Mouse (Mus musculus): ENCODE data around the gene Olfr157. TPM values are rescaled to one million over a fixed set of nuclear protein-coding genes. Genes with fewer than 3 reads are reported as not detected.

The Olfr157 gene
- polyA plus RNA-seq, 1 experiment, result not detected

GRCm38 (mm10) chr4:43869821-43870220 is 29.8 kb upstream of the Olfr157 start:
- WGBS, result 88% methylated on average over 10 of the region's 10 CpGs
- no peak for TF ChIP-seq POLR2A (IDR thresholded peaks at IDR 0.05; ENCODE audit: borderline replicate concordance, insufficient read depth, low read length)
- TF ChIP-seq CTCF (IDR thresholded peaks at IDR 0.05; ENCODE audit: borderline replicate concordance, insufficient read depth, low read depth, low read length), result no peak
- no peak for DNase-seq
- Histone ChIP-seq H3K4me1 (ENCODE audit: control insufficient read depth, insufficient read depth, low read length) (no peaks in the 10 kb centered on the region), H3K27me3 (ENCODE audit: control insufficient read depth, insufficient read depth, low read length) (no peaks in the 10 kb centered on the region), H3K4me3 (replicated peaks; ENCODE audit: insufficient read depth, low read depth, low read length) (no peak overlapping the region), H3K27ac (ENCODE audit: insufficient read depth, low read length) (no peak overlapping the region)

DNA sequence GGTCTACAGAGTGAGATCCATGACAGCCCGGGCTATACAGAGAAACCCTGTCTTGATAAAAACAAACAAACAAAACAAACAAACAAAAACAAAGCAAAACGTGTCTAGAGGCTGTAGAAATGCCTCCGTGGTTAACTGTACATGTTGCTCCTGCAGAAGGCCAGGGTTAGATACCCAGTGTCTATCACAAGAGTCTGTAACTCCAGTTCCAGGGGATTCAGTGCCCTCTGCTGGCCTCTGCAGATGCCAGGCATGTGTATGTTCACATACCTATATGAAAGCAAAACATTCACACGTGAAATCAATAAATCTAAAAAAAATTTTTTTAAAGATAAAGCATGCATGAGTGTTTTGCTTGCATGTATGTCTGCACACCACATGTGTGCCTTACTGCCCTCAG is 23.3 kb upstream of the Olfr157 start:
- TF ChIP-seq POLR2A (IDR thresholded peaks at IDR 0.05; ENCODE audit: borderline replicate concordance, insufficient read depth, low read length), result no peak
- TF ChIP-seq CTCF (IDR thresholded peaks at IDR 0.05; ENCODE audit: borderline replicate concordance, insufficient read depth, low read depth, low read length), result no peak
- Histone ChIP-seq H3K4me3 (replicated peaks; ENCODE audit: insufficient read depth, low read depth, low read length) (no peak overlapping the region), H3K27me3 (ENCODE audit: control insufficient read depth, insufficient read depth, low read length) (no peaks in the 10 kb centered on the region)

GRCm38 (mm10) chr4:43860744-43861519 is 20.9 kb upstream of the Olfr157 start:
- DNase-seq, result peak; percentile 56 to 68
- no peaks in the 10 kb centered on the region for H3K27me3 ChIP-seq (ENCODE audit: control insufficient read depth, insufficient read depth, low read length)
- H3K4me3 ChIP-seq (replicated peaks; ENCODE audit: insufficient read depth, low read depth, low read length), result no peak overlapping the region
- no peaks in the 10 kb centered on the region for H3K4me1 ChIP-seq (ENCODE audit: control insufficient read depth, insufficient read depth, low read length)
- TF ChIP-seq POLR2A (IDR thresholded peaks at IDR 0.05; ENCODE audit: borderline replicate concordance, insufficient read depth, low read length), result no peak
- TF ChIP-seq CTCF (IDR thresholded peaks at IDR 0.05; ENCODE audit: borderline replicate concordance, insufficient read depth, low read depth, low read length), result peak; percentile 88
- no peak overlapping the region for H3K27ac ChIP-seq (ENCODE audit: insufficient read depth, low read length)
- WGBS, result 7% methylated on average over 14 of the region's 14 CpGs

More for the DNA sequence above, 23.3 kb upstream of the Olfr157 start:
- 61% methylated on average over 4 of the region's 4 CpGs for whole genome bisulfite sequencing
- H3K4me1 ChIP-seq (ENCODE audit: control insufficient read depth, insufficient read depth, low read length), result no peaks in the 10 kb centered on the region
- H3K27ac ChIP-seq (ENCODE audit: insufficient read depth, low read length), result no peak overlapping the region
- DNase-seq, result no peak

GRCm38 (mm10) chr4:43859886-43860285 is 19.9 kb upstream of the Olfr157 start:
- DNase-seq, result no peak
- TF ChIP-seq POLR2A (IDR thresholded peaks at IDR 0.05; ENCODE audit: borderline replicate concordance, insufficient read depth, low read length) (no peak), CTCF (IDR thresholded peaks at IDR 0.05; ENCODE audit: borderline replicate concordance, insufficient read depth, low read depth, low read length) (no peak)
- no peak overlapping the region for H3K27ac ChIP-seq (ENCODE audit: insufficient read depth, low read length)
- H3K27me3 ChIP-seq (ENCODE audit: control insufficient read depth, insufficient read depth, low read length), result no peaks in the 10 kb centered on the region
- H3K4me1 ChIP-seq (ENCODE audit: control insufficient read depth, insufficient read depth, low read length), result no peaks in the 10 kb centered on the region
- 74% methylated on average over 10 of the region's 10 CpGs for WGBS
- no peak overlapping the region for H3K4me3 ChIP-seq (replicated peaks; ENCODE audit: insufficient read depth, low read depth, low read length)

GRCm38 (mm10) chr4:43854101-43854500 is 14.1 kb upstream of the Olfr157 start:
- H3K4me1 ChIP-seq (ENCODE audit: control insufficient read depth, insufficient read depth, low read length), result no peaks in the 10 kb centered on the region
- H3K4me3 ChIP-seq (replicated peaks; ENCODE audit: insufficient read depth, low read depth, low read length), result no peak overlapping the region
- TF ChIP-seq POLR2A (IDR thresholded peaks at IDR 0.05; ENCODE audit: borderline replicate concordance, insufficient read depth, low read length) (no peak), CTCF (IDR thresholded peaks at IDR 0.05; ENCODE audit: borderline replicate concordance, insufficient read depth, low read depth, low read length) (no peak)
- WGBS, result 78% methylated on average over 8 of the region's 8 CpGs
- DNase-seq, result no peak
- no peaks in the 10 kb centered on the region for H3K27me3 ChIP-seq (ENCODE audit: control insufficient read depth, insufficient read depth, low read length)
- H3K27ac ChIP-seq (ENCODE audit: insufficient read depth, low read length), result no peak overlapping the region

DNA sequence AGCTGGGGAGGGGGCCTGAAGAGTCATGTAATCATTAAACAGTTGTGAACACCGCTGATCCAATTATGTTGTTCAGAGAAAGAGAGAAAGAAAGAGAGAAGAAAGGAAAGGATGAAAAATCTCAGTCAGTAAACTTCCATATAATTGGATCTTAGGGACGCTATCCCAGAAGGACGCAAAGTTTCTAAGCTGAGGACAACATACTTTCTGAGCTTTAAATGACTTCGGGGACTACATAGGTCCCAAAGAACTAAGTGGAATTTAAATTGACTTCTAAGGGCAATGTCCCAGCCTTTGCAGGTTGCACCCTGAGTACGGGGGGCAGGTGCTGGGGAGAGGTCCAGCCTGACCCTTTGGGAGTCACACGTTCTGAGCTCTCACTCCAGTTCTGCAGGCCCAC is 11.3 kb upstream of the Olfr157 start, which contains the start of gene Olfr155:
Gene Olfr155 (plus strand): TSS at position 301 of the 400 bp plus-strand sequence.
- no peak within 1 kb of the TSS for H3K4me3 ChIP-seq (replicated peaks; ENCODE audit: insufficient read depth, low read depth, low read length)
- no peak for DNase-seq
- WGBS, result 91% methylated on average over 6 of the region's 6 CpGs
- H3K4me1 ChIP-seq (ENCODE audit: control insufficient read depth, insufficient read depth, low read length), result no peaks in the 10 kb centered on the region
- H3K27me3 ChIP-seq (ENCODE audit: control insufficient read depth, insufficient read depth, low read length), result no peaks in the 10 kb centered on the region
- TF ChIP-seq POLR2A (IDR thresholded peaks at IDR 0.05; ENCODE audit: borderline replicate concordance, insufficient read depth, low read length) (no peak), CTCF (IDR thresholded peaks at IDR 0.05; ENCODE audit: borderline replicate concordance, insufficient read depth, low read depth, low read length) (no peak)
- H3K27ac ChIP-seq (ENCODE audit: insufficient read depth, low read length), result no peak within 1 kb of the TSS

GRCm38 (mm10) chr4:43838326-43838725 is 1.7 kb downstream of the Olfr157 start:
- no peak for DNase-seq
- Histone ChIP-seq H3K27me3 (ENCODE audit: control insufficient read depth, insufficient read depth, low read length) (no peaks in the 10 kb centered on the region), H3K4me1 (ENCODE audit: control insufficient read depth, insufficient read depth, low read length) (no peaks in the 10 kb centered on the region), H3K27ac (ENCODE audit: insufficient read depth, low read length) (no peak overlapping the region), H3K4me3 (replicated peaks; ENCODE audit: insufficient read depth, low read depth, low read length) (no peak overlapping the region)
- TF ChIP-seq CTCF (IDR thresholded peaks at IDR 0.05; ENCODE audit: borderline replicate concordance, insufficient read depth, low read depth, low read length) (no peak), POLR2A (IDR thresholded peaks at IDR 0.05; ENCODE audit: borderline replicate concordance, insufficient read depth, low read length) (no peak)
- 85% methylated on average over 3 of the region's 3 CpGs for WGBS

- Histone ChIP-seq H3K27me3 (ENCODE audit: control insufficient read depth, insufficient read depth, low read length) (no peaks in the 10 kb centered on the region), H3K4me3 (replicated peaks; ENCODE audit: insufficient read depth, low read depth, low read length) (no peak overlapping the region), H3K27ac (ENCODE audit: insufficient read depth, low read length) (no peak overlapping the region), H3K4me1 (ENCODE audit: control insufficient read depth, insufficient read depth, low read length) (no peaks in the 10 kb centered on the region)
- DNase-seq, result no peak
- TF ChIP-seq POLR2A (IDR thresholded peaks at IDR 0.05; ENCODE audit: borderline replicate concordance, insufficient read depth, low read length), result no peak
- TF ChIP-seq CTCF (IDR thresholded peaks at IDR 0.05; ENCODE audit: borderline replicate concordance, insufficient read depth, low read depth, low read length), result no peak
- 77% methylated on average over 4 of the region's 4 CpGs for WGBS
Observed at GRCm38 (mm10) chr4:43834749-43835148, 5.3 kb downstream of the Olfr157 start.

Measured in cerebellum, adult 2 months (tissue).